Mouse (Mus musculus) CH12.LX (cell line): ENCODE data around the gene Deup1.

Experiments
- CTCF ChIP-seq, 2 experiments: IDR thresholded peaks in 1 of 2; conservative IDR thresholded peaks in 1 of 2; 2 replicates each; pipeline ENCODE4 v1.5.1; 2011 to 2012; ENCODE audit warnings: low read depth in 2 of 2, low read length in 2 of 2, improper control_type of control experiment in 1 of 2, inconsistent platforms in 1 of 2, mild to moderate bottlenecking in 1 of 2, moderate library complexity in 1 of 2
- EP300 ChIP-seq: IDR thresholded peaks from 2 replicates; pipeline ENCODE4 v1.6.1; 2011; ENCODE audit warnings: low read length, improper control_type of control experiment
- NRF1 ChIP-seq: IDR thresholded peaks from 2 replicates; pipeline ENCODE4 v1.6.1; 2014; ENCODE audit warnings: low read depth, mild to moderate bottlenecking, inconsistent platforms, low read length, improper control_type of control experiment, moderate library complexity
- TBP ChIP-seq: conservative IDR thresholded peaks from 2 replicates; pipeline ENCODE4 v1.6.1; 2011; ENCODE audit warnings: low read depth, low read length, improper control_type of control experiment
- UBTF ChIP-seq: IDR thresholded peaks from 2 replicates; pipeline ENCODE4 v1.6.1; 2012; ENCODE audit warnings: low read depth, mild to moderate bottlenecking, inconsistent platforms, low read length, improper control_type of control experiment, moderate library complexity
- ZMIZ1 ChIP-seq: IDR thresholded peaks from 2 replicates; pipeline ENCODE4 v1.6.1; 2012; ENCODE audit warnings: low read depth, mild to moderate bottlenecking, inconsistent platforms, low read length, improper control_type of control experiment

GRCm38 (mm10) chr9:15574750-15575454 is 52.8 kb downstream of the Deup1 start:
- TF ChIP-seq EP300, result no peak
- TF ChIP-seq CTCF (conservative IDR thresholded peaks at IDR 0.05 in 1 of 2, IDR thresholded peaks at IDR 0.05 in 1 of 2; ENCODE audit: low read depth in 2 of 2, low read length in 2 of 2), result no peak
- no peak for TF ChIP-seq UBTF
- no peak for TF ChIP-seq NRF1
- no peak for TF ChIP-seq ZMIZ1
- no peak for TF ChIP-seq TBP
